Mouse (Mus musculus) midbrain, embryonic 10.5 days (tissue): Measurements from ENCODE around the gene Gatb. TPM values are rescaled to one million over a fixed set of nuclear protein-coding genes. Genes with fewer than 3 reads are reported as not detected.

ENCODE experiments used
- DNase-seq: peaks from one replicate; pipeline ENCODE4 v3.0.0-alpha.2; 2017; ENCODE audit warnings: low spot score
- H3K27ac ChIP-seq: fragments of 300-500 bp; sonication (generic); replicated peaks from 2 replicates; pipeline ENCODE4 v1.5.1; 2016; ENCODE audit warnings: mild to moderate bottlenecking
- H3K27me3 ChIP-seq: fragments of 300-500 bp; sonication (generic); 2 replicates; pipeline ENCODE4 v1.6.1; 2016; ENCODE audit warnings: low read depth, mild to moderate bottlenecking; ENCODE audit not compliant: poor library complexity, severe bottlenecking
- H3K36me3 ChIP-seq: fragments of 300-500 bp; sonication (generic); 2 replicates; pipeline ENCODE4 v1.6.1; 2016; ENCODE audit warnings: mild to moderate bottlenecking, moderate library complexity
- H3K4me1 ChIP-seq: fragments of 300-500 bp; sonication (generic); 2 replicates; pipeline ENCODE4 v1.6.1; 2016
- H3K4me3 ChIP-seq: fragments of 300-500 bp; sonication (generic); 2 replicates; pipeline ENCODE4 v1.5.1; 2016; ENCODE audit warnings: mild to moderate bottlenecking, moderate library complexity
- H3K9me3 ChIP-seq: fragments of 300-500 bp; sonication (generic); replicated peaks from 2 replicates; pipeline ENCODE4 v1.6.1; 2016; ENCODE audit warnings: mild to moderate bottlenecking
- WGBS: fragments of 180-500 bp; shearing (Covaris S2); methylation state at CpG from one replicate; pipeline ENCODE4 v1.1.7; 2016; 5-methylcytosine and 5-hydroxymethylcytosine counted together
- polyA plus RNA-seq: library from polyadenylated mRNA; unstranded; fragments of >200 nt; fragmentation: Nextera tagmentation; extraction: Ambion mirVana; gene quantifications from 2 replicates; pipeline ENCODE4 v1.2.1, GENCODE M21; 2016

Gatb gene
- polyA plus RNA-seq, 1 experiment from 2014 or later = 26.0 TPM

GRCm38 (mm10) chr3:85703141-85703882 lies 129.4 kb downstream of the Gatb start:
- Histone ChIP-seq H3K27me3 (no peaks in the 10 kb centered on the region), H3K27ac (no peak overlapping the region), H3K4me3 (no peak overlapping the region), H3K9me3 (no peaks in the 10 kb centered on the region), H3K4me1 (peaks cover 10% of the 10 kb centered on the region; the same call in 1 of the 2 replicates), H3K36me3 (no peaks in the 10 kb centered on the region)
- no peak for DNase-seq
- WGBS = 55% methylated on average over 6 of the region's 6 CpGs

Other genes with a start within 250 kb of the Gatb start
- gene Fam160a1, start 243.2 kb downstream of the Gatb start, polyA plus RNA-seq = 0.27 and 0.50 TPM in 2 replicates